Mouse (Mus musculus): ENCODE measurements at regions not wholly inside any gene's neighbourhood (a gene's known extent, or its start where the extent isn't known, plus 50 kb on each side); places are given as distances from the start of the nearest gene placed in this dataset.

DNA sequence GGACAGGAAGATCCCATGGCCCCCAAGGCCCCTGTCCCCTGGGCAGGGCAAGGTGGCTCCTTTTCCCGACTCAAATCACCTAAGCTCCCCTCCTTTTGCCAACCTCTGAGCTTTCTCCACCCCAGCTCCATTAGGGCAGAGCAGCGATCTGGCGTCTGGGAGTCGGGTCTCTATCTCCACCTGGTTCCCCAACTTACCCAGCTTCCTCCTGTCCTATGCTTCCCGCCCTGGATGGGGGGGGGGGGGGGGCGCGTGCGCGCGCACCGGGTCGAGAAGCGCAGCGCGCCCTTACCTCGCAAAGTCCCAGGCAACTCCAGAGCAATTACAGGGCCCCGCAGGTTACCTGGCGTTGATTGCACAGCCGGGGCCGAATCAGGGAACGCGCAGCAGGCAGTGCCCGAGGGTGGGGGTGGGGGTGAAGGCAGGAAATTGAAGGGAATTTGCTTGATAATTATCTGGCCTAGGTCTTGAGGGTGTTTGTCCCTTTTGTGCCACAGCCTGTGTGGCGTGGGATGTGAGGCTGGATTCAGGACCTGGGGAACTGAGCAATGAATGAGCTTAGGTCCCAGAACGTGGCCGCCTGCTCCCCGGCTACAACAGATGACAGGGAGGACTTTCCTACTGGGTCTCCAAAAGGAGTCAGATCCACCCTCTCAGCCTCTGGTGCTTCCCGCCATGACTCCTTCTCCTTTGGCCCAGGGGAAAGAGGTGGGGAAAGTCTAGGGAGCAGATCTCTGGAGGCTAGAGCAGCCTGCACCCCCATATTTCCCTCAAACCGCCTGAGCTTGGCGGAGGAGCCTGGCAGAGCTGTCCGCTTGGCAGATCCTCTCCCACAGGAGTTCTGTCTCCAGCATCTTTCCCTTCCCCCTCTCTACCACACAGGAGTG lies 161.7 kb upstream of the Cadm1 start:
- TF ChIP-seq EP300 (IDR thresholded peaks at IDR 0.05; ENCODE audit: low read depth) (no peak), CTCF (IDR thresholded peaks at IDR 0.05; ENCODE audit: low read depth) (no peak)
